Mouse (Mus musculus): ENCODE results near the gene Ghr.

Ghr gene

DNA sequence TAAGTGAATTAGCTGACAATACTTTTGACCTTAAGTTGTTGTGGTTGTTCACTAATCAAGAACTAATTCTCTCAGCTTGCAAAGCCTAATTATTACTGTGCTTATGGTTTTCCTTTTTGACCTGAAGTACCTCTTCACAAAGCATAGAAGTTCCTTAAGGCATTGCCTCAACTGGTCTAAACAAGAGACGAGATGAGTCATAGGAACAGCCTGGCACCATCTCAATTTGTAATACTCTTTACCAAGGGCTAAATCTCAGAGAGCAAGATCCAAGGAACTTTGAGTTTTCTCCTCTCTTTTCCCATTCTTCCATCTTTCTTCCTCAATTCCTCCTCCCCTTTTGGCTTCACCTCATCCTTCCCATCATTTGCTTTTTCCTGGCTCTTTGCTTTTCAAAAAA is 69.3 kb downstream of the Ghr start:
- DNase-seq, result no peak

DNA sequence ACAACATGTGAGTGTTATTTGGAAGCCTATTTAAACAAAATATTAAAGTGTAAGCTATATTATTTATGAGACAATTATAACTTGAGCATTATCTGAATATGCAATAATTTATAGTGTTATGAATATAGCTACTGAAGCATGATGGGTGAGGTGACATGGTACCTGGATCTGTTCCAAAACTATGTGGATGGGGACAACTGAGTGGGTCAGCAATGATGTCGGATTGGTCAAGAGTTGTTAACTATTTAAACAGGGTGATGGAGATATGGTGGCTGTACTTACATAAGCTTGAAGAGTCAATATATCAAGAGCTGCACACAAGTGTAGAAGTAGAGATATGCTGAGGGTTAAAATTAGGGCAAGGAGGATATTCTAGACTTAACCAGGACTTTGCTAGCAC is 70.9 kb downstream of the Ghr start:
- DNase-seq, result no peak

DNA sequence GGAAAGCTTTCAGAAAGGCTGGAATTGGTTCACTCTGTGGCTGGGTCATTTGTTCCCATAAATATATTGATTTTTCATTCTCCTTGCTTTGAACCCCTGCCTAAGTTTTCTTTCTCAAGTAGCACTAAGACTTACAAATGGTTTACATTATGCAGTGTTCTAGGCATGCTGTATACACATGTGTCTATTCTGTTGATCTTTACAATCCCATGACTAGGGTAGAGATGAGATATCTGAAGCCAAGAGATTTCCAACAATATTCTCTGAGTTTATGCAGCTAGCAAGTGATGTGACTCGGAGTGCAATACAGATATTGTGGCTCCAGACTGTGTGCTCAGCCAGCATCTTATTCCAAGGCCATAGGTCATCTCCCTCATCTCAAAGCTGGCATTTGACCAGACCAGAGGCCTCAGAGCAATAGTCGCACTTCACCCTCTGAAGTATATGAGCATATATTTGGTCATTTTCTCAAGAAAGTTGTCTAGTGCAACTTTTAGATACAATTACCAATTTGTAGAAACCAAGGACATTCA is 71.6 kb downstream of the Ghr start:
- no peak for DNase-seq

DNA sequence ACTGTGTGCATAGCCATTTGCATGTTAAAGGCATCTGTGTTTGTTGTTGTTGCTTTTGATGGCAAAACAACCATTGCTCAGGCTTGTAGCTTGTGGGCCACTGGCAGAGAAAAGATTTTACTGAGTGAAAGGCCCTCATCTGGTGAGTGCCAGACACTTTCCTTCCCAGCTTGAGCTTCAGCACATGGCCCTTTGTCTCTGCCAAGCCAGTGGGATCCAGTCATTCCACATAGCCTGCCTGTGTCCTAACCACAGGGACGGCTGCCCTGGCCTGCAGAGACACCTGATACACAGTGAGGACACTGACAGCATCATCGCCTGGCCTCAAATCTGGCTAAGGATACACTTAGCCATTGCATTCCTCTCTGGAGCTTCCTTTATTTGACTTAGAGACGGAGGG is 74.2 kb downstream of the Ghr start:
- no peak for DNase-seq

DNA sequence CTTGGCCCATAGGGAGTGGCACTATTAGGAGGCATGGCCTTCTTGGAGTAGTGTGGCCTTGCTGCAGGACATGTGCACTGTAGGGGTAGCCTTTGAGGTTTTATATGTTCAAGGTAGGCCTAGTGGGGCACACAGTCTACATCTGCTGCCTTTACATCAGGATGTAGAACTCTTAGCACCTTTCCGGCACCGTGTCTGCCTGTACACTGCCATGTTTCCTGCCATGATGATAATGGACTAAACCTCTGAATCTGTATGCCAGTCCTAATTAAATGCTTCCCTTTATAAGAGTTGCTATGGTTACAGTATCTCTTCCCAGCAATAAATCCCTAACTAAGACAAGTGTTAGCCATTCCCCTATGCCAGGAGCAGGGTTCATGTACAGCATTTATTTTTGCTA is 76.0 kb downstream of the Ghr start:
- DNase-seq, result no peak

DNA sequence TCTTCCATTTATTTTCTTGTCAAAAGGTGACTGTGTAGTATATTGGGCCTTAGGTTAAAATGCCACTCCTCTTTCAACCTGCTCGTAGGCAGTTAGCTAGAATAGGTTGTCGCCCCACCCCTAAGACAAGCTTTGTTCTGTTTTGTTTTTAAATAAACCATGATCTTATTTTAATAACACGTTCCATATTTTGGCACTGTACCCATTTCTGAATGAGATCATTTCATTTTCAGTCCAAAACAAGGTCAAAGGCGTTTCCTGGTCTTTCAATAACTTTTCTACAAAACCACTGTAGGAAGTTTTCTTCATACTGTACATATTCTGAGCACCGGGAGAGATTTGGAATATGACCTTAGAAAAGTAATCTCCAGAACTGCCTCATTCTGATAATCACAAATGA is 78.6 kb downstream of the Ghr start:
- DNase-seq, result no peak

DNA sequence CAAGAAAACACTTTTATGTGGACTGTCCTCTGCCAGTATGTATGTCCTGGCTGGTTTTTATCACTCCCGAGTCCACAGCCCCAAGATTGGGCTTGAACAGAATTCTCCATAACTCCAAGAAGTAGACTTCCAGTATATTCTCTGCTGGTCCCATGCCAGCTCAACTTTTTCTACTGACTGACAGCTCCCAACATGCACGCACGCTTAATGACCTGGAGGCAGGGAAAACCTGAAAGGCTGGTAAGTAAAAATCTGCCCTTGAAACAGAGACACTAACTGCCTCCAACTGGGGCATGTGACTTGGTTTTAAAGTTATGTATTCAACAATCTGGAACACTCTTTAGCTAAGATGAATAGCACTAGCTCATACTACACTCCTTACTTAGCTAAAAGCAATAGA is 81.6 kb downstream of the Ghr start:
- DNase-seq, result no peak

DNA sequence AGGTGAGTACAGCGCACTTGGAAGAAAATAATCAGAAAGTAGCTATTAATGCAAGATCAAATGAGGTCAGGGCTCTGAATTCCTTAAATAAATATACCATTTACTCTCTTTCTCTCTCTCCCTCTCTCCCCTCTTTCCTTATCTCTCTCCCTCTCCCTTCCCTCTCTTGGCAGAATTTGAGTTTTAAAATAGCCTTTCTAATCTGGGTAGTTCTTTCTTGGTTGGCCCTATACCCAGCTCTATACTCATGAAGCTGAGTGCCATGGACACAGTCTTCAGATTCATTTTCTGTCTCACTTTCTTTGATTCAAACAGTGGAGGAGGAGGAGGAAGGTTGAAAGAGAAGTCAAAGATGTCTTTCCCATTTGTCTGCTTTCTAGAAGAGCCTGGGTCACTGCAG is 84.3 kb downstream of the Ghr start:
- DNase-seq, result no peak

DNA sequence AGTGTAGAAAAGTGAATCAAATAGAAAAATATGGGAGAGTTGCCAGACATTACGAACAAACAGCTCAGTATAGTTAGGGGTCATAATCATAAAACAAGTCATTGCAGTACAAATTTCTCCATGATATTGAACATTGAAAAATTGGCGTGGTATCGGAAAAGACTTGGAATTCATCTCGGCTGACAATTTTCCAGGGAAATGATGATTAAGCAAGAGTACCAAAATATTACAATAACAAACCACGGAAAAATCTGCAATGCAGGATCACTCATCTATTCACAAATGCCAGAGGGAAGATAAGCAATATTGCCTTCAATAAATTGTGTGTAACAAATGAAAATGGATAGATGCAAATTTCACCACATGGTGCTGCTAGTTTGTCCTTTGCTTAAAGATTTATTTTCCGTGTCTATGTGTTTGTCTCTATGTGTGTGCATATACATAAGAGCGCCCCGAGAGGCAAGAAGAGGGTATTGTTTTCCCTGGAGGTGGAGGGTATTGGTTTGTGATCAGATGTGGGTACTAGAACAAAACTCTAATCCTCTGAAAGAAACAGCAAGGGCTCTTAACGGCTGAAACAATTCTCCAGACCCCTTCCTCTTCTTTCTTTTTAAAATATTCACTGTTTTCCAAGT is 85.2 kb downstream of the Ghr start:
- DNase-seq, result no peak

DNA sequence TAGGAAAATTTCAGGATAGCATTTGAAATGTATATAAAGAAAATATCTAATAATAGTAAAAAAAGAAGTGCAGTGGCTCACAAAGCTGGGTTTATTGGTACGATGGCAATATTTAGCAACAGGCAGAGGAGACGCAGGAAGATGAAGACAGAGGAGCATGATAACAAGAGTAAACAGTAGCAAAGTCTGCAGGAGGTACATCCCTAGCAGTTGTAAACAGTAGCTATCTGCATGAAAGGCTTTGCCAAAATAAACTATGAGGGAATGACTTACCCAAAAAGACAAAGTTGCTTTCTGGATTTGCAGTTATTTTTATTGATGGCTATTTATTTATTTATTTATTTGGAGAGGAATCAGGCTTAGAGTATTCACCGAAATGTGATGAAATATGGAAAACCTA is 92.4 kb downstream of the Ghr start:
- DNase-seq, result no peak

DNA sequence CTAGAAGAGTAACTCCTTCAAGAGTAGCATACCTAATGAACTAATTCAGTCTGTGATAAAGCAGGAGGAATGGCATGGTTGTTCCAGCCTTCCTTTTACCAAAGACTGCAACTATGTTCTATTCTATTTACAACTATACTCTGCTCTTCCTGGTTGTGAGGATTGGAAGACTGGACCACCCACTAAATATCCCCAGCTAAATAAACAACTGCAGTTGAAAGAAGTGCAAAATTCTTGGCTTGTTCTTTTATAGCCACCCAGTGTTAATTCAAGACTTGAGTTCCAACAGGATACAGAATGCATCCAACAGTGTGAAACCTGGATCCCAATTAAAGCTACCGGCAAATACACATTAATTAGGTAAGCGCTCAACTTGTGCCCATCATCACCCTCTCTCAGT is 93.3 kb downstream of the Ghr start:
- no peak for DNase-seq

DNA sequence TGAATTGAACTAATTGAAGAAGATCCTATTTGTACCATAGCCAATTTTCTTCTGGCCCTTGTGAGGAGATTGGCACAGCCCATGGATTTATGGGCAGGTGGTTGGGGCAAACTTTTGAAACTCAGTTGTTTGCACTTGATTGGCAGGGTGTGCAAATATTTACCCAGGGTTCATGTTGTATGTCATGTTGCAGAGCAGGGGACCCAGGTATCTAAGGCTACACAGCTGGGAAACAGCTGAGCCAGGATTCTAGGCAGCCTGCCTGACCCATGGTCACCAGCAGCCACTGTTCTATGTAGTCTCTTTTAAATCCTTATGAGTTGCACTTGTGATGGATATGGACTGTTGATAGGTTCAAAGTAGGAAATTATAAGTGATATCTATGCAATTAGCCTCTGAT is 94.1 kb downstream of the Ghr start:
- no peak for DNase-seq

DNA sequence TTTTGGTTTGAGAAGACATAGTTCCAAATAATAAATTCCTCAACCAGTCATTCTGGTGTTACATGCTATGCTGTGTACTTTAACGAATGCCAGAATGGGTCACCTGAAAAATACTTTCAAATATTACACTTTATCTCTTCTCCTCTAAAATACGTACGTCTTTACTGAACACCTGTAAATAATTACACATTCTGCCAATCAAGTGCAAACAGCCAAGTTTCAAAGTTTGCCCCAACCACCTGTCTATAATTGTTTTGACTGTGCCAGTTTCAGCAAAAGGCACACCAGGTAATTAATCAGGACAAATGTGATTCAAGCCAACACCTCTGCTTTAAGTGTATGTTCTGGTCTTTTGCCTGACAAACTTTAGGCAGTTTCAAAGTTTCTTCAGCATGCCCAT is 94.7 kb downstream of the Ghr start:
- no peak for DNase-seq

DNA sequence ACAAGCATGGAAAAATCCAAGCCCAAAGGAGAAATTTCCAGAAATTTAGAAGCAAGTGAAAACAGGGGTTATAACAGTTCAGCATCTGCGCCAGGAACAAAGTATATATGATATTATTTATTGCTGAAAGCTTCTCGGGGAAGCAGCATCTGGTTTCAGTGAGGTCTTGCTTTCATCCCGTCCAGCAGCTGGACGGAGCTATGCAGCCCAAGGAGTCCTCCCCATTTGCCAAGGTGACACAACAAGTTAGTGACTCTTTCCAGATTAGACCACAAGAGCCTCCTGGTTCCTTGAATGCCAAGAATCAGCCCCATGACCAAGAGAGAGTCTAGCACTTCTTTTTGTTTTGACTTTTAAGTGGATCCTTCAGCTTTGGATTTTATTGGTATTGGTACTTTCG is 96.6 kb downstream of the Ghr start:
- DNase-seq, result no peak

DNA sequence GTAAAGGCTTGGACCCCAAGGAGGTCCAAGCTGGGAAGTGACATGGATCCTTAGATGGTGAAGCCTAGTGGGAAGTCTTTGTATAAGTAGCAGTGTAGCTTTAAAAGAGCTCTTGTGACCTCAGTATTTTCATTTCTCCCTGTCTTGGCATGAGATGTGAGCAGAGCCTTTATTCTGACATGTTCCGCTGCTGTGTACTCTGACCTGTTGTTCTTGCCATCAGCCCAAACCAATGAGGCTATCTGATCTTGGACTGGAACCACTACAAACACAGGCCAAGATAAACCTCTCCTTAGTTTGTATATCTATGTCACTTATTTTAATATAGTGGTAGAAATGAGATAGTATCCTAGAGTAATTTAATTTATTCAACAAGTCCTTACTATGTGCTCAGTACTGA is 97.9 kb downstream of the Ghr start:
- no peak for DNase-seq

DNA sequence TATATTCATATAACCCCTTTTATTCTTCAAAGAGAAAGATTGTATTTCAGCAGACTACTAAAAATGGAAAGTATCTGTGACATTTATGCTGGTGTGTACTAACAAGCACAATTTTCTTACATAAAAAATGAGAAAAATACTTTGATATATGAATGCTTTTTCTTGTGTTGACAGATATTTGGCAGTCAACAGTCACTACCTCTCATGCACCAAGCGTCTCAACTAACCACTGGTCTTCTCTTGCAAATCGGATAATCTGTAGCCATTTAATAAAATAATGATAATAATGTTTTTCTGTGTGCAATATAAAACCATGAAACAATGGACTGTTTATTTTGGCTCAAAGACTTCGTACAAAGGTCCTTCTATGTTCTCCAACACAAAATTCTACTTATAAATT is 99.8 kb downstream of the Ghr start:
- no peak for DNase-seq

DNA sequence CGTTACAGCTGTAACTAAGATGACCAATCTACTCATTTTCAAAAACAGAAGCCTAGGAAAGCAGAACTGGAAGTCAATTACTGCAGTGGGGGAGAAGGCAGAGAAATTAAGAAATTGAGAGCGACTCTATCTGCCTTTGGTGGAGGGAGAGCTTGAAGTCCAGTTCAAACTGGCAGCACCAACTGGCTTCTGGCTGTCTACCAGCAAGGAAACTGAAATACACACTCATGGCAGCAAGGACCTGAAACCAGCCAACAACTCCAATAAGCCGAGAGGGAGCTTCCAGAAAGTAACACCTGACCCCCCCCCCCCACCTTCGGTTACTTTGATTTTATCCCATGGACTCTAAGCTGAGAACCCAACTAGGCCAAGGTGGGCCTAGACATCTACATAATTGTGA is 114.1 kb downstream of the Ghr start:
- no peak for DNase-seq

DNA sequence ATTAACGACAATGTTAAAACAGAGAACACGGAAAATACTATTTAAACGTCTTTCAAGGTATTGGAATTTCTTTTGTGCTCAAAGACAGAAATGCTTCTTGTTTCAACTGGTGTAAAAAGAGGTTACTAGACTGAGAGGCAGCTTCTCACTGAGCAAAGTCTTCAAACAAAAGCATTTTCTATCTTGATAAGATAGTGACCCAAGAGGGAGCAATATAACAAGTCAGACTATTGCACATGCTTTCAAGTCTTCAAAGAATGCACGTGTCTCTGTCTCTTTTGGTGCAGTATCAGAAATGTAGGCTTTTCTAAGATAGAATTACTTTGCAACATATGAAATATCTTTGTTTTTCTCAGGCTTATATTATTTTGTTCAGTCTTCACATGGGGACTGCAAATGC is 116.7 kb downstream of the Ghr start:
- no peak for DNase-seq

DNA sequence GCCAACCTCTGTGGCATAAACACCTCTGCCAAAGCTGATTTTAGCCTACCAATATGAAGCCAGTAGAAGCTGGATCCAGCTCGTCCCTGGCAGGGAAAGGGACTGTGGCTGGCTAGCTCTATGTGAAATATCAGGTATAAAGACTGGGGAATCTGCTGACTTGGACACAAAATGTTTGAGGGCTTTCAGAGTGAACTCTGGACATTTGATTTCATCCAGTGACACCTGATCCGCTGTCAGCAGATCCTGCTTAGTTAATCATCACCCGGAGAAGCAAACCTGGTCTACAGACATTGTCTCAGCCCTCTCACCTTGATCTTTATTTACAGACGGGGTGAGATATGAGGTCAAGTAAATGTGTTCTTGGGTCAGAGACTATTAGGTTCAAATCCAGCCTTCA is 118.5 kb downstream of the Ghr start:
- DNase-seq, result no peak

DNA sequence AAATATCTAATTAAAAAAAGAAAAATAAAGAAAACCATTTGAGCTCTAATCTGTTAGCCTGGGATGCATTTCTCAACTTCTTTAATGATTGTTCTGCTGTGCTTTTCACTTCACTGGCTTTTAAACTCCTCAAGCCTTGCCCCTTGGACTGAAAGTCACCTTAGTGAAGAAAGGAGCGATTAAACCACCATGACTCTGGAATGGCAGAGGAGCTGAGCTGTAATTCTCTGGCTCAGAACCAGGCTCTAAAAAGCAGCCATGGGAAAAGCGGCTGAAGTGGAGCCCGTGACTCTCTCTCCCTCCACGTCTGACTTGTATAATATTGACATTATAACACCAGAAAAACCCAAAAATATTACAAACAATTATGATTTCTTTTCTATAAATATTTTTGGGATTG is 126.7 kb downstream of the Ghr start:
- no peak for DNase-seq

DNA sequence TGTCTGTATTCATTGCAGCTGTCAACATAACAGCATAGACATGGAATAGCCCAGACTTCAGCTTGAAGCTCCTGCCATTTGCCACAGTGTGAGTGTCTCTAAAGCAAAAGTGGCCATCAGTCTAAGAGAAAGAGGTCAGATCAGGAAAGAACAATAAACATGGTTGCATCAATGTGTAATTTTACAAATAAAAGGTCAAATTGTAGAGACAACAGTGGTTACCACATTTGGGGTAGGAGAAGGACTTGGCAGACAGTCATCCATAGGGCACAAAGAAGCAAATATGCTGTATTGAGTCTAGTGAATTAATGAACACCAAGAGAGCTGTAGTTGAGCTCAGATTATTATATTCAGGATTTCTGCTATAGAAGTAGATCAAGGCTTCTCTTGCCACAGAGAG is 127.7 kb downstream of the Ghr start:
- DNase-seq, result no peak

DNA sequence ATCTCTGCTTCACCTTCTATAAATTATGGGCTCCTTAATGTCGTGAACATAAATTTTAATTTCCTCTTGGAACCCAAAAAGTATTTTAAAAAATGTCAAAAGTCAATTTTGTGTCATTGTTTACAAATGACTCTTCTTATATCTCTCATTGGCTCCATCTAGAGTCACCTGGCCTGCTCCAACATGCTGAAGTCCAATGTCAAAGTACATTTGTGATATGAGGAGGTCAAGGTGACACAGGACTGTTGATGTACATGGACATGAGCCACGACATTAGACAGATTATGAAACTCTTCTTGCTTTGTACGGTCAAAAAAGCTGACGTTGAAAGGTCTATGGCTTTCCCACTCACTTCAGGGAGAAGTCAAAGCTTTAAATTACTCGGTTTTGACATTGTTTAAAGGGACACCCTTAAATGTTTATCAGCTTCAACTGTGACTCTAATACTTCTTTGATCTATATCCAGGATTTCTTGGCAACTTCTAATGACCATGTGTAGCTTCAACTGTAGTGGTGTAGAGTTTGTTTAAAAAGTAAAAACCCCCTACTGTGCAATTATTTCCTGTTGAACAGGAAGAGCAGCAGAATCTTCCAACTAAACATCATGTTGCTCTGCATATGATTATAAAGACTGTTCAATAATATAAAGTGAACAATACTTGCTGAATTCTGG is 131.1 kb downstream of the Ghr start:
- DNase-seq, result no peak

DNA sequence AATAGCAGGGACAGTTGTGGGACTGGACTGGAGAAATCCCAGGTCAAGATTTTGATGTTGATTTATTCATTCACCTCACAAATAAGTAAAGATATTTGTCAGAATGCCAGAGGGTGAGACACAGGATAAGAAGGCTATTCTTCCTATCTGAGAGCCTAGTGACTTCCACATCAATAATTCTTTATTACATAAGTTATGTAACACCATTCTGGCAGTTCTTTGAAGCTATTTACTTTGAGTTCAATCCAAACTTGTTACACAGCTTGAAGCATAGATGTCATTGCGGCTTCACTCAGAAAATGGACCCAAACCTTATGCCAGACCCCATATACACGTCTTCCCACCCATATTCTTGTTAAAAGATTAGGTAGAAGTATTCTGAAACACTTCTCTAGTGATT is 133.7 kb downstream of the Ghr start:
- no peak for DNase-seq

DNA sequence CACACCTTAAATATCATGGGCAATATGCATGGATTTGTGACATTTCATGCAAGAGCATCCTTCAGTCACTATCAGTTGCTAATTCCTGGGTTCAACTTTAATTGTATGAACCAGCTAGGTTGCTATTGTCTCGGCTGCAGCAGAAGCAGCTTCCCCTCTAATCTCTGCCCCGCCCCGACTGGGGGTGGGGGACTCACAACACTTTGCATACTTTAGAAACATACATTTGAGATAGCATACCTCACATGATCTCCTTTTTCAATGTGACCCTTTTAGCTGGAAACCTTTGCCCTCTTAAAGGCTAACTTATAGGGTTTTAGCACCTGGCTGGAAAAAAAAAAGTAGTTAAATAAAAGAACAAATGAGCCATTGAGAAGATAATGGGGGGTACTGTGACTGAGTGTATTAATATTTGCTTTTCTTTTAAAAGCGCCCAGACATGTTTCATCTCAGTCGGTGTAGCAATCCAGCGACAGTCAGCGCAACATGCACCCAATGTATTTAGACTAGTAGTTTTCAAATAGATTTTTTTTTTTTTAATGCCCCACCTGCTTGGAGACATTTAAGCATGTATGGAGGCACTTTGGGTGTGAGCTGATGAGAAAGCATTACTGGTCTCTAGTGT is 137.9 kb downstream of the Ghr start:
- no peak for DNase-seq
